Mouse (Mus musculus) c-Kit-positive CD71-negative TER-119-negative erythroid progenitor cells, embryonic 14.5 days (primary cell): ENCODE measurements around the gene Uckl1.

ENCODE experiments used
- DNase-seq: peaks from one replicate; pipeline ENCODE4 v3.0.0-alpha.2; 2013; ENCODE audit warnings: low read depth

Gene Uckl1

GRCm38 (mm10) chr2:181572921-181573920, 11.5 kb downstream of the Uckl1 start:
- no peak for DNase-seq

GRCm38 (mm10) chr2:181571941-181572670, 12.6 kb downstream of the Uckl1 start:
- no peak for DNase-seq

- no peak for DNase-seq
These were observed 13.6 kb downstream of the Uckl1 start for GRCm38 (mm10) chr2:181570921-181571595.

GRCm38 (mm10) chr2:181570375-181570774, 14.3 kb downstream of the Uckl1 start:
- DNase-seq: no peak

GRCm38 (mm10) chr2:181569856-181570255, 14.8 kb downstream of the Uckl1 start:
- DNase-seq: no peak

GRCm38 (mm10) chr2:181568272-181569008, 16.3 kb downstream of the Uckl1 start:
- peak; percentile 62 for DNase-seq

GRCm38 (mm10) chr2:181567338-181567737, 17.4 kb downstream of the Uckl1 start:
- DNase-seq: no peak

- no peak for DNase-seq
These were observed 30.9 kb downstream of the Uckl1 start for GRCm38 (mm10) chr2:181553772-181554171.

GRCm38 (mm10) chr2:181550233-181550632, 34.5 kb downstream of the Uckl1 start:
- DNase-seq: no peak

- no peak for DNase-seq
These were observed 36.0 kb downstream of the Uckl1 start for GRCm38 (mm10) chr2:181548682-181549081.

GRCm38 (mm10) chr2:181548227-181548626, 36.5 kb downstream of the Uckl1 start:
- DNase-seq: no peak

- DNase-seq: no peak
These were observed 38.5 kb downstream of the Uckl1 start for GRCm38 (mm10) chr2:181546142-181546541.

- DNase-seq: no peak
These were observed 42.8 kb downstream of the Uckl1 start for GRCm38 (mm10) chr2:181541761-181542380.

- DNase-seq: peak; percentile 38
These were observed 47.1 kb downstream of the Uckl1 start for GRCm38 (mm10) chr2:181537444-181538047.

GRCm38 (mm10) chr2:181536410-181536809, 48.3 kb downstream of the Uckl1 start:
- DNase-seq: no peak

- no peak for DNase-seq
These were observed 52.1 kb downstream of the Uckl1 start for GRCm38 (mm10) chr2:181532589-181532988.

- DNase-seq: no peak
These were observed 55.6 kb downstream of the Uckl1 start for GRCm38 (mm10) chr2:181529076-181529475.

GRCm38 (mm10) chr2:181525526-181525925, 59.2 kb downstream of the Uckl1 start:
- no peak for DNase-seq

- DNase-seq: peak; percentile 39
These were observed 61.9 kb downstream of the Uckl1 start for GRCm38 (mm10) chr2:181522811-181523210.

- DNase-seq: no peak
These were observed 63.2 kb downstream of the Uckl1 start for GRCm38 (mm10) chr2:181521491-181521890.

- DNase-seq: no peak
These were observed 63.8 kb downstream of the Uckl1 start for GRCm38 (mm10) chr2:181520936-181521227.
